Mouse (Mus musculus) CD4-positive, CD25-positive, alpha-beta regulatory T cell, adult 4 months (primary cell): ENCODE results near the gene Dxo. TPM values are rescaled to one million over a fixed set of nuclear protein-coding genes. Genes with fewer than 3 reads are reported as not detected.

Experiments used
- ATAC-seq: one replicate; pipeline ENCODE4 v1.8.0; 2017
- polyA plus RNA-seq, 2 experiments: library from polyadenylated mRNA; unstranded; fragments of 100-300 nt; shearing (Covaris generic); gene quantifications; one replicate each; pipeline ENCODE4 v1.2.1; 2017

The Dxo gene
- polyA plus RNA-seq, 2 experiments from 2014 or later = 28.8 to 33.4 TPM

DNA sequence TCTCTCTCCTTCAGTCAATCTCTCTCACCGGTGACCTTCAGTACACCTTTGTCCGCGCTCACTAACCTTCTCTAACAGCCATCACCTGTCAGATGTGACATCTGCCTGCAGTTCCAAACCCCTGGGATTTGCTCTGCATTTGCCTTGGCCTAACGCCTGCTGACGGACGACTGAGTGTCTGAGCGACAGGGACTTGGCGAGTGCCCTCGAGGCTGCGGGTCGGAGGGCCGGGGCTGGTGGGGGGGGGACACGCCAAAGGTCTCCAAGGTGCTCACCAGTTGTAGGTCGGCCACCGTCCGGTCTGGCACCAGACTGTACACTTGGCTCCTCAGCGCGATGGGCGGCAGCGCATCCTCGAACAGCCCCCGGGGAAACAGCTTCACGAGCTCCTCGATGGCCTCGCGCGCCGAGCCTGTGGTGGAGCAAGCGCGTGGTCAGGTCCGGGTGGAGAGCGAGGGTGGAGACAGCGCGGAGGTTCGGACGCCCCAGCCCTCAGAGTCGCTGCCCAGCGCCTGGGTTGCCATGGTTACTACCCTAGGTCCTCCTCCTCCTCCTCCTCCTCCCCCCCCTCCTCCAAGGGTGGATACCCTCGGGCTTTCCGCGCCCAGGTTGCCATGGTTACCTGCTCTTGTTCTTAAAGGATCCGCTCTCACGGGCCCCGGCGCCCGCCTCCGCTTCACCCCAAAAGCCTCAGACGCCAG lies 514 bp upstream of the Dxo start:
- ATAC-seq = peak; percentile 36

DNA sequence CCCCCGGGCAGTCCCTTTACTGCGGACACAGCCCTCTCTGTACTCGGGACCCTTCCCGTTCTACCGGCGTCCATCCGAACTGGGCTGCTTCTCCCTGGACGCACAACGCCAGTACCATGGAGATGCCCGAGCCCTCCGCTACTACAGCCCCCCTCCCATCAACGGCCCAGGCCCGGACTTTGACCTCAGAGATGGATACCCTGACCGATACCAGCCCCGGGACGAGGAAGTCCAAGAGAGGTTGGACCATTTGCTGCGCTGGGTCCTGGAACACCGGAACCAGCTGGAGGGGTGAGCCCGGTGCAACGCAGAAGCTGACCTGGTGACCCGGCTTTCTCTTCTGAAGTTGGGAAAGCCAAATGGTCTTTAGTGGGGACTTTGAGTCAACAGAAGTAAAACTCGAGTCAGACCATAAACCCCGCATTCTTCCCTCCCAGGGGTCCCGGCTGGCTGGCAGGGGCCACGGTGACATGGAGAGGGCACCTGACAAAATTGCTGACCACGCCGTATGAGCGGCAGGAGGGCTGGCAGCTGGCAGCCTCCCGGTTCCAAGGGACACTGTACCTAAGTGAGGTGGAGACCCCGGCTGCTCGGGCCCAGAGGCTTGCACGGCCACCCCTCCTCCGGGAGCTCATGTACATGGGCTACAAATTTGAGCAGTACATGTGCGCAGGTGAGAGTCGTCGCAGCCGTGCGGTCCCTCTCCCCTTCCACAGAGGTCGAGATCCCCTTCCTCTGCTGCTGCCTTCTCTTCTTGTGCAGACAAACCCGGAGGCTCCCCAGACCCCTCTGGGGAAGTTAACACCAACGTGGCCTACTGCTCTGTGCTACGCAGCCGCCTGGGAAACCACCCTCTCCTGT lies 875 bp downstream of the Dxo start:
- ATAC-seq = peak; percentile 8

DNA sequence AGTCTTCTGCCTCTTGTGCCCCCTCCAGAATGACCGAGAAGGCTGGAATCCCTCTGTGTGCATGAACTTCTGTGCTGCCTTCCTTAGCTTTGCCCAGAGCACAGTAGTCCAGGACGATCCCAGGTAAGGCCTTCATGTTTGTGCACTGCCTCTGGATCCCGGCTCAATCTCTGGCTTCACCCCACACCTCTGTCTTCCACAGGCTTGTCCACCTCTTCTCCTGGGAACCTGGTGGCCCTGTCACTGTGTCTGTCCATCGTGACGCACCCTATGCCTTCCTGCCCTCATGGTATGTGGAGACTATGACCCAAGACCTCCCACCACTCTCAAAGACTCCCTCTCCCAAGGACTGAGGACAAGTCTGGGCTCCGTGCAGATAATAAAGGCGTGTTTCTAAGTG lies 2.0 kb downstream of the Dxo start:
- no peak for ATAC-seq

DNA sequence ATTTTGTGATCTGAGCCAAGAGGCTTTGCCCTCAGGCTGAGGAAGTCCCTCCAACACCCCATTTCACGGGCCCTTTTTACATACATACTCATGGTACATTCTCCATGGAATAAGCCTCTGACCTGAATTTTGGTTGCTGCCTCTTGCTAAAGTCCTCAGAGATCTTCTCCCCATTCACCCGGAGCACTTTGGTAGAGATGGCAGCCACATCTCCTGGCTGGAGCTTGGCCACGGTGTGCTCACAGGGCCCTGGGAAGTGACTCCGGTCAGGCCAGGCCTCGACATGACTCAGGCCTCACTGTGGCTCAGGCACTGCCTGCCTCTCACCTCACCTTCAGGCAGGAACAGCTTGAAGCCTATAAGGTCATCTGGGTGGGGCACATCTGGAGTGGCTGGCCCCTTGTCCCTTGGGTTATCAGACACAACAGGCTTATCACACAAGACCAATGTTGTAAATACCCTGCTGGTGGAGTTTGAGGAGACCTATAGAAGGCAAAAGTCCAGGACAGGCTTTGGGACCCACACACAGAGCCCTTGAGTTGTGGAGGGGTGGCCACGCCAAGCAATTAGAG lies 4.0 kb downstream of the Dxo start:
- no peak for ATAC-seq

DNA sequence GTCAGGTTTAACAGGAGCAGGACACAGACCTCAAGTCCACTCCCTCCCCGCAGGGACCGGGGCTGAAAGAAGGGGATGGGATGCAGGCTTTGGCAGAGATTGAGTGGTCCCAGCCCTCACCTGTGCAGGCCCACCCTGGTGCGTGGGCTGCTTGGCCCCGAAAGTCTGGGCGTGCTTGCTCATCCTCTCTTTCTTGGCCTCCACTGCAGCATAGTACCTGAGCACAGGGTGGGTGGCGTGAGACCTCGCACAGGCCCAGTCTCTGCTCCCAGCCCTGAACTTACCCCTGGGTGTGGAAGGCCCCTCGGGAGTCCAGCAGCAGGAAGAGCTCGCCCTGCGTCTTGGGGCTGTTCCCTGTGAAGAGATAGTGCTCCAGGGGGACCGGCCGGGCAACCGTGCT lies 8.1 kb downstream of the Dxo start:
- no peak for ATAC-seq

DNA sequence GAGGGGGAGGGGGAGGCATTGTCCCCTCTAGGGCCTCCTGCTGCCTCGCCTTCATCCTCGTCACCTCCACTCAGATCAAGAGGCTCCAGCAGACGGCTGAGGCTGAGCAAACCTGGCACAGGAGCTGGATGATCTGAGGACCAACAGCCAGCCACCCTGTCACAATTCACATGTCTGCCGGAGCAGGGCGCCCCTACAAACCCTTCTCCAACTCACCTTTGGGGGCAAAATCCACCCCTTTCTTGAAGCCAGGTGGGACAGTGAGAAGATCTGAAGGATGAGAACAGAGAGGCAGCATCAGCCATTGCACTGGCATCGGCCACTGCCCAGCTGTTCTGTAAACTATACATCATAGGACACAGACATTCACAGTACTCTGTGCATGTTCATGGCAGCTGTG lies 10.4 kb downstream of the Dxo start:
- ATAC-seq = no peak

DNA sequence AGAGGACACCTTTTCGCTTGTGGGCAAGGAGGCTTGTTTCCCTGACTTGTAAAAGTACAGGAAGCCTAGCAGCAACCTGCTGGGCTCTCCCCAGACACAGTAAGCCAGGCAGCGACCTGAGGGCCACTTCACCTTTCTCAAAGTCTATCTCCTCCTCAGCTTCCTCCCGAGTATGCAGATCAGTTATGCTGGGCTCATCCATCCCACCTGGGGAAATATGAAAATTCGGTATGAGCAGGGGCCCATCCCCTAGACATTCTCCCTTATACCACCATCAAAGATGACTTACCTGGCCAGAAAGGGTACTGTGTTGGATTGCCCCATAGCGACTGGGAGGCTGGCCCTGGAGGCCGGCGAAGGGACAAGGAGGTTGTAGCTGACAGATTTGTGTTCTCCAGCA lies 10.8 kb downstream of the Dxo start:
- no peak for ATAC-seq

DNA sequence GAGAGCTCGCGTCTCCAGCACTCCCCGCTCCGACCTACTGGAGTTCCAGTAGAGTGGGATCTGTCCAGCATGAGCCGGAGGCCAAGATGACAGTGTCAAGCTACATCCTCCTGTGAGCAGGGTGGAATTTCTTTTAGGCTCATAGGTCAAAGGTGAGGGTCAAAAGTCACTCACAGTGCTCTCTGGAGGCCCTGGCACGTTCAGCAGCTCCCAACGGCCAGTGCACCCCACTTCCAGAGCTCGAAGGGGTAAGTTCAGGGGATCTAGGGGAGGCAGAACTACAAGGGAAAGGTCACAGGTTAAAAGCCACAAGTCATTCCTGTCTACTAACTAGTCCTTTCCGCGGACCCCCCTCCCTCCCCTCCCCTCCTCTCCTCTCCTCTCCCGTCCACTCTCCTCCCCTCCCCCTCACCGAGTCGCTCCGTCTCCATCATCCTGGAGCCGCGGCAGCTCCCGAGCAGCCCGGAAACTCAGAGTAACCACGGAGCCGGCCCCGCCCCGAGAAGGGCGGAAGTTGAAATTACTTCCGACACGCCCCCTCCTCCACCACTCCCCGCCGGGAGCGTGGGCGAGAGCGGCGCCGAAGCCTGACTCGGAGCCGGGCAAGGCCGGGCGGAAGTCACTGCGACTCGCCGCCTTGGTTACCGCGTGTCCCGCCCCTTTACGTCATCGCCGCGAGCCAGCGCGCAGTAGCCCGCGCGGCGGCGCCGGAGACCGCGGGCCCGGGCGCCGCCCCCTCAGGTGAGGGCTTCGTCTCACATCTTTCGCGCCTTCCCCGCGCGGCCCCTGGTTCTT lies 13.1 kb downstream of the Dxo start, which contains the start of the genes Skiv2l and Nelfe:
Gene Skiv2l, minus strand, starts transcription at position 489 of the 795 bp plus-strand sequence.
Gene Nelfe, plus strand, starts transcription at position 670 of the 795 bp plus-strand sequence.
- peak; percentile 98 for ATAC-seq

DNA sequence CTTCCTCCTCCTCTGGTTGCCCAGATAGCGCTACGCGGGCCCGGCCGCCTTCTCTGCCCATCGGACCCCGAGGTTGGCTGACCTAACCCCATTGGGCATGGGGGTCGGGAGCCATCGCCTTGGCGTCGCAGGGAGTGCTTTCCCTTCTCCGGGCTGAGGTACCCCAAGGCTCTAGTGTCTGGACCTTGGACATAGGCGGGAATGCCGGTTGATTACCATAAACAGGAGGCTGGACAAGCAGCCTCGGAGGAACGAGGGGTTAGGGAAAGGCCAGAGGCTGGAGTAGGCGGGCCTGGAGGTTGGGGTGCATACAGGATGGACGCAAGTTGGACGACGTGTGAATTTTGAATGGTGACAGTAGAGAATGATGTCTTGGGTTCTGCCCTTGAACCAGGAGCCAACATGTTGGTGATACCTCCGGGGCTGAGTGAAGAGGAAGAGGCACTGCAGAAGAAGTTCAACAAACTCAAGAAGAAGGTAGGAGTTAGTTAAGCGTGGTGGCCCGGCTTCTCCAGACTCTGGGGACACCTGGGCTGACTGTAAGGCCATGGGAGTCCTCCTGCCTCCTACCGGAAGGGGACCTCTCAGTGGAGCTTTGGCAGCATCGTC lies 13.8 kb downstream of the Dxo start:
- no peak for ATAC-seq

DNA sequence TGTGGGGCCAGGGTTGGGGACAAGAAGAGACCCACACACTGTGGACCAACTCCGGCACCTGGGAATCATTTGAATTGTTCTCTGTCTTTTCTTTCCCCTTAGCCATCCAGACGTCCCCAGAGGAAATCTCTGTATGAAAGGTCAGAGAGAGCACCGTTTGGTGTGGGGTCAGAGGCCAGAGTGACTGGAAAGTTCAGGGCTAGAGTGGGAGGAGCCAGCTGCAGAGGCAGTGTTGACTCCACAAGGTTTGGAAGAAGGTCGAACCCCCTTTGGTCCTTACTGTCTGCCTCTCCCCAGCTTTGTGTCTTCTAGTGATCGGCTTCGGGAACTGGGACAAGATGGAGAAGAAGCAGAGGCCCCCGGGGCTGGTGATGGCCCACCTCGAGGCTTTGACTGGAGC lies 16.7 kb downstream of the Dxo start:
- ATAC-seq = no peak

DNA sequence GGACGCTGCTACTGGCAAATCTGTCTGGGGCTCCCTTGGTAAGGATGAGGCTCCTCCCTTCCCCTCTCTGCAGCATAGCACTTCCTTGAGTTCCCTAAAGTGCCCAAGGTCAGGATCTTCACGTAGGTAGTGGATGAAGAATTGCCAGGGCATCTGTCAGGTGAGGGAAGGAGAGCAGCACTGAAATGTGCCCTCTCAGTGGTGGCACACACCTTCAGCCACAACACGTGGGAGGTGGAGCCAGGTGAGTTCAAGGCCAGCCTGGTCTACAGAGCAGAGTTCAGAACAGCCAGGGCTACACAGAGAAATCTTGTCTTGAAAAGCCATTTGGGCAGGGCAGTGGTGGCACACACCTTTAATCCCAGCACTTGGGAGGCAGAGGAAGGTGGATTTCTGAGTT lies 17.9 kb downstream of the Dxo start:
- ATAC-seq = no peak

DNA sequence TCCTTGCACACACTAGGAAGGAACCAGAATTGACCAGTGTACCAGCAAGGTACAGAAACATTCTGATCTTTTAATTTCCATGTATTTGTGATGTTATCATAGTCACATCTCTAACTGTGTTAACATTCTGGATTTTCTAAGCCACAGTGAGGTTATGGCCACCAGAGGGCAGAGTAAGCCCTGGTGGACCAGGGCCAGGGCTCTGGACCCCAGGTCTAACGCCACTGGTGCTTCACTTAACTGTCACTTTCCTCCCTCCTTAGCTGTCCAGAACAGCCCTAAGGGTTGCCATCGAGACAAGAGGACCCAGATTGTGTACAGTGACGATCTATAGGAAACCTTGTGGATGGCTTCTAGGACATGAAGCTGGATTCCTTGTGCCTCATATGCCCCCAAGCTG lies 19.0 kb downstream of the Dxo start:
- no peak for ATAC-seq

DNA sequence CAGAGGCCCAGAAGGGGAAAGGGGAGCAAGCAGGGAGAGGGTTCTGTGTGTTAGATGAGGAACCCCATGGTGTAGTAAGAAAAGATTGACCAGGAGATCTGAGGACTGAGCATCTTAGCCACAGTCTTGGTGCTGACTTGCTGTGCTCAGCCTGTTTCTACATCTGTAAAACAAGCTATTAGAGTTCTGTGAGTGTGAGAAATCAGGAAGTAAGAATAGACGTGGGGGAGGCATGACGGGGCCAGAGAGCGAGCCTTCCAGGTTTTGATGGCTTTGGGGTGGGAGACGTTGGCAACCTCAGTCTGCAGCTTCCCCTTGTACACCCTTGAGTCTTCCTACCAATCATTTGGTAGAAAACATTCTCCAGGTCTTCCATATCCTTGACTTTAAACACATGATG lies 21.9 kb downstream of the Dxo start:
- ATAC-seq = no peak

DNA sequence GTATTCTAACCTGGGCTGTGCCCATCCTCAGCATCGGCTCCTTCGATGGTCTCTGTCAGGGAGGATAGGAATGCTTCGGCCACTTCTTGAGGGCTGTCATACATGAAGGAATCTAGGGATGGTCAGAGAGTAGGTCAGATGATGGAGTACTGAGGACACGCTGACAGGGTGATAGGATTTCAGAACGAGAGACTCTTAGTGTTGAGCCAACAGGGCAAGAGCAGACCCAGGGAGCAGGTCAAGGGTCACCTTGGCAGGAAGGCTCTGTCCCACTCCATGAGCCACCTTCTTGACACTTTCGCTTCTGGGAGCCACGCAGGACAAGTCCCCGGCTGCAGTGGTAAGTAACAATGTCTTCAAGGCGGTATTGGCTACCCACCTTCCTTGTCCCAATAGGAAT lies 23.7 kb downstream of the Dxo start:
- ATAC-seq = no peak

DNA sequence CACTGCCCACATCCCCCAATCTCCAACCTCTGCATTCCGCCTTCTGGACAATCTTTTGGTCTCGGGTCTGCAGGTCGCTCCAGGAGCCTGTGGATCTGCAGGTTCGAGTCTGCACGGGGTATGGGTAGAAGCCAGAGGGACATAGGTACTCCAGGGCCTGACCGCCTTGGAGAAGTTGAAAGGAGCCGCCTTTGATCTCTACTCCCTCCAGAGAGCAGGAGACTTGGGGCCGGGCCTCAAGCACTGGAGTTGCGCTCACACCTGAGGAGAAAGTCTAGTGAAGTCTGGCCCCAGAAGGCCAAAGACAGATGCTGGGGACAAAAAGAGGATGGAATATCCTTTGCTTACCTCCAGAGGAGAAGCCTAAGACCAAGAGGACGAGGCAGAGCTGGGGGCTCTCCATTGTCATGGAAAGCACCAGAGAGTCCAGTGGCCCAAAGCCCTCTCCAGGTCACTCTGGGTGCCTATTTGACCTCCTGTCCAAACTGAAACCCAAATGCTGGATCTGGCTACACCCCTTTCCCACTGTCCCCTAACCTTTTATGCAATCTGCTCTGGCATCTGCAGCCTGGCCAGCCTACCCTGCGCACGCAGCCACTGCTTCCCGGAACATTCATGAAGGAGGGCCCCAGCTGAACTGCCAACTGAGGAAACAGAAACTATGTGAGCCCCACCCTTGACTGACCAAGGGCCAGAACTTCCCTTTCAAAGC lies 25.0 kb downstream of the Dxo start:
- ATAC-seq = no peak

DNA sequence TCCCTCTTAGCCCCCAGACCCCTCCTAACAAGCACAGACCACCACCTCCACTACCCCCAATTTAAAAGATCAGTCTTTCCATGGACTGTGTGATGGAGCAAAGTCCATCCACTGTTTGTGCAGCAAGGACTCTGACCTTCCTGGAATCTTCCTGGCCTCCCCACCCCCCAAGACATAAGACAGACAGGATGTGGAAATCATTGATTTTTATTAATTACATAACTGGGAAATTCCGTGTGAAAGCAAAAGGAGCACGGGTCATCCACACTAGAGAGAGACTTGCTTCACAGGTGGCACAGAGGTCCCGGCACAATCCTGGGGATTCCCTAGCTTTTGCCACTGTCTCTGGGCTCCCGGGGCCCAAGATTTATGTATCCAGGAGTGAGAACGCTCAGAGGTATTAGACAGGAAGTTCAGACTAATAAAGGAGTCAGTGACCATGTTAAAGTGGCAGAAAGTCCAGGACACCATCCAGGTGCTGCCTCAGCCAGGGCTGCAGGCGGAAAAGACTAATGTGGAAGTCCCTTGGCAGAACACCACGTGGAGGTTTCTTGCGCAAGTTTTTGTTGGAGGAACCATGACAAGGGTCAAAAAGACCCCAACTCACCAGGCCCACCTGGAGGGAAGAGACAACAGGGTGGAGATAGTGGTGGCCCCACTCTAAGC lies 25.7 kb downstream of the Dxo start, which contains the start of gene Cfb:
Gene Cfb, minus strand, starts transcription at position 103 of the 666 bp plus-strand sequence.
- ATAC-seq = no peak

DNA sequence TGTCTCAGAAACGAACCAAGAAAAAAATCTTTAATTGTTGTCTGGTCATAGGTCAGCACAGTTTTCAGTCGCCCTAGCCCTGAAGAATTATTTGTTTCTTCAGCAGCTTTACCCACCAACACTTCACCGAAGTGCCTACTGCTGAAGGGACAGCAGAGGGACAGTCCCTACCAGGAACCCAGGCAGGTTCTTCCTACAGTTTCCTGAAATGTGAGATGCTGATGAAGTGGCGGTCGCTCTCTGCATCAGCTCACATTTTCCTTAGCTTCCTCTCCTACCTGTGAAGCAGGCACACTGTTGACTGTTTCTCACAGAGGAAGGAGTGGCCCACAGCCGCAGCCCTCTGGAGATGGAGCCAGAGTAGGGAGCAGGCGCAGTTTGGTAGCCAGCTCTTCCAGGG lies 29.2 kb downstream of the Dxo start:
- ATAC-seq = no peak

DNA sequence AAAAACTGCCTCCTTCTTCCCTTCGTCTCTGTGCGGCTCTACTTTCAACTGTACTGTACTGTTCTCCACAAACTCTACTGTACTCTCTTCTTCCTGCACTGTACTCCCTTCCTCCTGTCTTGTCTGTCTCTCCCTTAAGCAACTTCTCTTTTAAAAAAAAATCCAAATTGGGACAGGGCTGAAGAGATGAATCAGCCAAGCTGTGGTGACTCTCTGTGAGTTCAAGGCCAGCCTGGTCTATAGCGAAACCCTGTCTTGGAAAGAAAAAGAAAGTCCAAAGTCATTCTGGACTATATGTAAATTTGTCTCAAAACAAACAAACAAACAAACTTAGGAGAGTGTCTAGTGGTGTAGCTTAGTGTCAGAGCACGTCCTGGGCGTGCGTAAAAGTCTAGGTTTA lies 37.5 kb downstream of the Dxo start:
- no peak for ATAC-seq

DNA sequence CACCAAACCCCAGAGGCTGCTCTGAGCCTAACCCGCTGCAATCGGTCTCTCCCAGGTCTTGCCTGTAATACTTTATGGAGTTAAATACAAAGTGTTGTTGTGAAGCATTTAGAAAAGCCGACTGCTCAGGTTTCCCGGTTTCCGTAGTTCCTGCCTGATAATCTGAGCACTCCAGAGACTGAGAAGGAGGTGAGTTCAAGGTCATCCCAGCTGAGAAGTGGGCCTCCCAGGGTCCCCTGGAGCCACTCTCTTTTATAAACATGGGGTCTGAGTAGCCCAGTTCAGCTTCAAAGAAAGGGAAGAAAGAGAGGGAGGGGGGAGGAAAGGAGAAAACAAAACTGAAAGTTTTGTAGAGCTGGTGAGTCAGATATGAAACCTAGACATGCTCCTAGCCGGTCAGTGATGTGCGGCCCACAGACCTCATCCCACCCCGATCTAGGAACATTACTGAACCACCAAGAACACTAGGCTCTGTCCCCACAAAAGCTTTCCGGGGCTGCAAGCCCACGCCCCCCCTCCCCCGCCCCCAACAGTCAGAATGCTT lies 42.6 kb downstream of the Dxo start, which contains the start of gene Zbtb12:
Gene Zbtb12, plus strand, starts transcription at position 148 of the 544 bp plus-strand sequence.
- ATAC-seq = peak; percentile 89

DNA sequence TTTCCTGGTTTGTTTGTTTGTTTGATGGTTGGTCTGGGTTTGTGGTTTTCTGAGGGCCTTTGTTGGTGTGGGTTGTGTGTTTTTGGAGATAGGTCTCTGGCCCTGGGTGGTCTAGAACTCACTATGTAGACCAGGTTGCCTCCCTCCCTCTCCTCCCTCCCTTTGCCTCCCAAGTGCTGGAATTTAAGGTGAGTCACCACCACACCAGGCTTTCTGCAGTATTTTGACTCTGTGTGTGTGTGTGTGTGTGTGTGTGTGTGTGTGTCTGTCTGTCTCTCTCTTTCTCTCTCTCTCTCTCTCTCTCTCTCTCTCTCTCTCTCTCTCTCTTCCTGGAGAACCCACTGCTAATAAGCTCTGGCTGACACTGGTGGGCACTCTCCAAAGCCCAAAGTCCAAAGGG lies 44.3 kb downstream of the Dxo start:
- ATAC-seq = no peak
